Mouse (Mus musculus): ENCODE results near the gene Stard7.
"Not testable (repeated sequence)": the region's sequence is repeated elsewhere in the genome, so short reads cannot be mapped to it uniquely, and the experiment has no call there.

Stard7 gene

DNA sequence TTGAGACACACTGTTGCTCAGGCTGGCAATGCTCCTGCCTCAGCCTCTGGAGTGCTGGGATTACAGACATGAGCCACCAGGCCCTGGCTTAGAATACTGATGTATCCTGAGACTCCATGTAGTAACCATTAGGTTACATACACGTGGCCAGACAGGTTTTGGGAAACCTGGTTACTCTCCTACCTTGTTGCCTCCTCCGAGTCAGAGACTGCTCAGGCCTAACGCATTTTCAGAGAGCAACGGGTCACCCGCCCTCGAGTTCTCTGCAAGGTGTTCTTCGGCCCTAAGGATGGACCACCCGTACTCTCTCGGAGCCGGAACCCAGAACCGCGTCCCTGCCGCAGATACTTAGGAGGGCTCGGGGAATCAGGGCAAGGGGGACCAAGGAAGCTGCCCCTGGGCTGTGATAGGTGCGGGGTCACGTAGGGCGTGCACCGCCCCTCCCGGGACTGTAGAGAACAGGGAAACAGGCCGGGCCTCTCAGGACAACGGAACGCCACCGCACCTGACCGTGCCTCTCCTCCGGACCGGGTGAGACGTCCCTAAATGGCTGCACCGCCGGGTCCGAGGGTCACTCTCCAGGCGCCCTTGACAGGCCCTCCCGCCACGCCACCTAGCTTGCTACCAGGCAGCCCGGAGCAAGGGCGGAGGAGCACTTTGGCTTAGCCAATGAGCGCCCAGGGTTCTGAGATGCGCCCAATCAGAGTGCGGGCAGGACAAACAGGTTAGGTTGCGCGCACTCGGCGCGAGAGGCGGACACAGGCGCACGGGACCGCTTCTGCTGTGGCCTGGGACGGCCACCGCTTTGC, at the start of gene Stard7:
TSS of gene Stard7 (plus strand) at position 728 of the 809 bp plus-strand sequence.
- peak; percentile 97 for DNase-seq (ENCODE audit: low spot score in 2 of 2)

DNA sequence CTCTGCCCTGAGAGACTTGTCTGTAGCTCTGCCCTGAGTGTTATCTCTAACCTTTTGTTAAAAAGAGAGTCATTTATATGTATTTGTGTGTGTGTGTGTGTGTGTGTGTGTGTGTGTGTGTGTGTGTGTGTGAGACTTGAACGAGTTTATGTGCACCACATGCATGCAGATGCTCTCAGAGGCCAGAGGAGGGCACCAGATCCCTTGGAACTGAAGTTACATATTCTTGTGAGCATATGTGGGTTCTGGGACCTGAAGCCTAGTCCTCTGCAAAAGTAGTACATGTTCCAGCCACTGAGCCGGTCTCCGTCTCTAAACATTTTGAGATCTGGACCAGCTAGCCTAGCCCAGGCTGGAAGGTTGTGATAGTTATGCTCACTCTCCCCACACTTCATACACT, 44.8 kb upstream of the Stard7 start:
- DNase-seq (ENCODE audit: low spot score in 2 of 2), result no peak

DNA sequence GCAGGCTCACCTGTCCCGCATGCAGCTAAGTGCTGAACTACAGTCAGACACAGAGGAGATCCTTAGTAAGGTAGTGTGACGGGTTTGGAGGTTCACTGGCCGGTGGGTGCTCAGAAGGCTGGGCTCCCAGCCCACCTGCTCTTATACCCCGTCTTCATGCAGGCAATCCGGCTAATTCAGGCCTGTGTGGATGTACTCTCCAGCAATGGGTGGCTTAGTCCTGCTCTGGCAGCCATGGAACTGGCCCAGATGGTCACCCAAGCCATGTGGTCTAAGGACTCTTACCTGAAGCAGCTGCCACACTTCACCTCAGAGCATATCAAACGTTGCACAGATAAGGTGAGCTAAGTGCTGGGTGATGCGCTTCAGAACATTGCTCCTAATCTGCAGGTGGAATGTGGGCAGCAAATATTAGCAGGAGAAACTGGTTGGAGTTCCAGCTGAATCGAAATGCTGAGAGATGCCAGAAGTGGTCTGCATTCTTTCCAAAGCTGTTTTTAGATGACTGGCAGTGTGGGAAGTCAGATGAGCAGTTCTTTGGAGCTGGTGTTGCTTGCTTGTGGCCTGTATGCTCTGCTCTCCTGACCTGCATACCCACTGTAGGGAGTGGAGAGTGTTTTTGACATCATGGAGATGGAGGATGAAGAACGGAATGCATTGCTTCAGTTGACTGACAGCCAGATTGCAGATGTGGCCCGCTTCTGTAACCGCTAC, 32.0 kb upstream of the Stard7 start:
- DNase-seq (ENCODE audit: low spot score in 2 of 2), result no peak

DNA sequence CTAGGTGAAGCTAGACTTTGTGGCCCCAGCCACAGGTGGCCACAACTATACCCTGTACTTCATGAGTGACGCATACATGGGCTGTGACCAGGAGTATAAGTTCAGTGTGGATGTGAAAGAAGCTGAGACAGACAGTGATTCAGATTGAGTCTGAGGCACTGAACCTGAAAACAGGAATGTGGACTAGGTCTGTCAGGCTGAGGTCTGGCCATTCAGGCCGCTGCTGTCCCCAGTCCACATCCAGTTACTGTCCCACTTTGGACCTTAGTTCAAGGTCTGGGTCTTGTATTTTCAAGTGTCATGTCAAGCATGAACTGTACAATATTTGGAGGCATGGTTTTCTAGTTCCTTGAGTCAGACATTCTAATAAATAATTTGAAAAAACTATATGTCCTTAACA, 30.0 kb upstream of the Stard7 start:
- no peak for DNase-seq (ENCODE audit: low spot score in 2 of 2)

DNA sequence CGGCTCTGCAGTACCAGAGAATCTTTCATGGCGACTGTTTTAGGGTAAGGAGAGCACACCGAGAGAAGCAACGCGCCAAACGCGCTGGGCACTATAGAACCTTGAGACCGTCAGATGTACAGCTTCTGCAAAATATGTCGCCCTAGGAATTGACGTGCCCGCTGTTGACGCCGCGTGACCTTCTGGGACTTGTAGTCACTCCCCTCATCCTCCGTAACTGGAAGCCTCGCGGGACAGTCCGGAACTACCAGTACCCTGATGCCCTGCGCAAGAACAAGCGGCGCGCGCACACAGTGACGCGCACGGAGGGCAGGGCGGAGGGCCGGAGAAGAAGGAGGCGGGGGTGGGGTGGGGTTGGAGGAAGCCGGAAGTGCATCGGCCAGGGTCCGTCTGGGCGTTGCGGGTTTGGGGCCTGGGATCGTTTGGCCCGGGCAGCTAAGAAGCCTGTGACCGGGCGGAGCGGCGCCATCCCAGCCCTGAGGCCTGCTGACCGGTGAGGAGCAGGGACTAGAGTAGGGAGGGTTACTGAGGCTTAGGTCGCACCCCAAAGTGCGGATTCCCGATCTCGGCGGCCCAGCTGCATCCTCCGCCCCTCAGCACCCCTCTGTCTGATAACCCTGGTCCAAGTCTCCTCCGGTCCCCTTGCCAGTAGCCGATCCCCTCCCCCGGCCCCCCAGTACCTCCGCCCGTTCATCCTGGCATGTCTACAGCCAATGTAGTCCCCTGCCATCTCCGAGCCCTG, 22.3 kb upstream of the Stard7 start, which contains the start of the genes Ciao1 and Tmem127:
TSS of gene Ciao1 (minus strand) at position 225 of the 742 bp plus-strand sequence.
TSS of gene Tmem127 (plus strand) at position 317 of the 742 bp plus-strand sequence.
- DNase-seq (ENCODE audit: low spot score in 2 of 2), result peak; percentile 99

DNA sequence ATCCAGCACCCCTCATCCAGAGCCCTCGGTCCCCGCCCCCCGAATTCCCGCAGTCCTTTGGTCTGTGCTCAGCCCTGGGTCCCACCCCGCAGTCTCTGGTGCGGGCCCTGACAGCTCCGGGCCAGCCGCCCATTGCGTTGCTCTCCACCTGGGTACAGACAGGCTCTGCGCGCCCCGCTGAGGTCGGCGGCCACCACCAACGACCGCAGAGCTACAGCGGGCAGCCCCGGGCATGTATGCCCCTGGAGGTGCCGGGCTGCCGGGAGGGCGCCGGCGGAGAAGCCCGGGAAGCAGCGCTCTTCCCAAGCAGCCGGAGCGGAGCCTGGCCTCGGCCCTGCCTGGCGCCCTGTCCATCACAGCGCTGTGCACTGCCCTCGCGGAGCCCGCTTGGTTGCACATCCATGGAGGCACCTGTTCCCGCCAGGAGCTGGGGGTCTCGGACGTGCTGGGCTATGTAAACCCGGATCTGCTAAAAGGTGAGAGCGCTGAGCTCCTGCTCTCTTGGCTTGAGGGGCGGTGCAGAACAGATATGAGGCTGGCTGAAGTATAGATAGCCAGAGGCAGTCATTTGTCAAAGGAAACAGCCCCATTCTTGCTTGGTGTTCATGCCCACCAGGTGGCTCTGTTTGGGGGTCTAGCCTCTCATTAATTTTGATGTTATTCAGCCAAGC, 21.5 kb upstream of the Stard7 start:
- DNase-seq (ENCODE audit: low spot score in 2 of 2), result peak; percentile 44 to 59

DNA sequence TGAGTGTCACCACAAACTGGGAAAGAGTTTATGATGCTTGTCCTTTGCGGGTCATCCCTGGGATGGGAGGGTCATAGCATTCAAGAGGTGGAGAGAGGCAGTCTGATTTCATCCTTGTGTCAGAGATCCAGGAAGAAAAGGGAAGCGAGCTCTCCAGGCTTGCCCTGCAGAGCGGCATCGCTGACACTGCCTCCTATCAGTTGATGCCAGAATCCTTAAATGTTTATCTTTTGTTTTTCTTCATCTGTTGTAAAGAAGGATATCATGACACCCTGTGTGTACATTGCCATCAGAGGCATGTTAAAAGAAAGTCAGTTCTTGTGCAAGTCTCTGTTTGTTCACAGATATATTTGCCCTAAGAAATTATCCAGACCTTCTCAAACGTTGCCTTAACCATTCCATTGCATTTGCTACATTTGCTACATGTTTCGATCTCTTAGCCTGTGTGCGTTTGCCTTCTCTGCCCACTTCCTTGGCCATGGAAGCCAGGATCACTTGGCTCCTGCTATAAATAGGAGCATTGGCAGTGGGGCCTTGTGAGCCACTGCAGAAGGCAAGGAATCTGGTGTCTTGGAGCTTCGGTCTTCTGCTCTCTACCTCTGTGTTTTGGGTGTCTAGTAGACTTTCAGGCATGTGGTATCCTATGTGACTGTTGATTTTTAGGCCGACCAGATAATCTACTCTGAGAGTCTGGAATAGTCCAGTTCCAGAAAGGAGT, 19.6 kb upstream of the Stard7 start:
- DNase-seq (ENCODE audit: low spot score in 2 of 2), result no peak

DNA sequence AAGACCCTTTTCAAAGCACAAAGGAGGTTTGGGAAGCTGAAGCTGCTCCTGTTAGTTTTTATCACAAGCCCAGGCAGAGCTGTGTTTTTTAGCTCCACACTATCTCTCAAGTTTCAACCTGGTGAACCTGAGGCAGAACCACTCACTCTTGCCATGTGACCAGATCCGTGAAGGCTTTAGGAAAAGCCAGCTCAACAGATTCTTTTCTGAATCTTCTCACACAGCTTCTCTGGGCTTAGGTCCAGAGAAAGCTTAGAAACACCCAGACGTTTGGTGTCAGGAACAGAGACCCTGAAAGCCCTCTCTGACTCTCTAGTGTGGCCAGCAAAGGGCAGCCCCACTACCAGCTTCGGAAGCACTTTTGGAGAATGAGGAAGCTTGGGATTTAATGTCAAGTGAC, 18.6 kb upstream of the Stard7 start:
- DNase-seq (ENCODE audit: low spot score in 2 of 2), result no peak

DNA sequence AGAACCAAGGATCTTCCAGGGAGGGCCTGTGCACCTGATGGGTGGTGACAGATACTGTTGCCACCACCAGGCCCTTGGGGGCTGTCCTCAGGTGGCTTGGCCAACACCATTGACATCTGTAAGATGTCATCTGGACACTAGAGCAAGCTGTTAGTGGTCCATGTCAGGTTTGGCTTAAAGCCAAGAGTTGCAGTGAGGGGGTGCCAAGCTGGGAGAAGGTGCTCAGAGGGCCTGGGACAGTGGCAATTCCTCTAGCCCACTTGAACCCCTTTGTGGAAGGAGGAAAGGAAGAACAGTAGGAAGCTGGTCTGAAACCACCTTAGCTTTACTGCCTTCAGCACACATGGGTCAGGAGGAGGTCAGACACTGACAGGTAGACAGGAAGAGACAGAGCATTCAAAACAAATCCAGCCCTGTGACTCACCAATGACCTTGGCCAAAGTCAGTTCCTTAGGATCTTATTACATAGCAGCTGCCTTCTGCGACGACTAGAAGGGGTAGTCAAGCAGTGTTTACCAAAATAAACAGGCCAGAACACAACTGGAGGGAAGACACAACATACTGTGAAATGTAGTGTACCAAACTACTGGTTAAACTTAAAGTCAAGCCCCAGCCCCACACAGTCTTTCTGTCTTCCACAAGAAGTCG, 18.0 kb upstream of the Stard7 start:
- DNase-seq (ENCODE audit: low spot score in 2 of 2), result no peak

DNA sequence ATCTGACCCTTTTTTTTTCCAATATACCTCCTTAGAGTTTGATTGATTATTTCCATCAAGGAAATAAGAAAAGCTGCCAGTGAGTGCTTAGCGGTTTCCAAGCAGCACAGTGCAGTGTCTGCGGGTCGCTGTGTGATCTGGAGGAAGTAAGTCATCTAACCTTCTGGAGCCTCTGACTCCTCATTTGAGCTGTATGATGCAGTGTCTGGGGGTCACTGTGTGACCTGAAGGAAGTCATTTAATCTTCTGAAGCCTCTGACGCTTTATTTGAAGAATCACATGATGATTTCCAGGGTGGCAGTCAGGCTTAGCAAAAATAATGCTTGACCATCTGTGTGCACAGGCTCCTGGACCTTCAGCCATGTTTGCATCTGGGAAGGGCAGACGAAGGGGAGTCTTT, 17.2 kb upstream of the Stard7 start:
- DNase-seq (ENCODE audit: low spot score in 2 of 2), result no peak

DNA sequence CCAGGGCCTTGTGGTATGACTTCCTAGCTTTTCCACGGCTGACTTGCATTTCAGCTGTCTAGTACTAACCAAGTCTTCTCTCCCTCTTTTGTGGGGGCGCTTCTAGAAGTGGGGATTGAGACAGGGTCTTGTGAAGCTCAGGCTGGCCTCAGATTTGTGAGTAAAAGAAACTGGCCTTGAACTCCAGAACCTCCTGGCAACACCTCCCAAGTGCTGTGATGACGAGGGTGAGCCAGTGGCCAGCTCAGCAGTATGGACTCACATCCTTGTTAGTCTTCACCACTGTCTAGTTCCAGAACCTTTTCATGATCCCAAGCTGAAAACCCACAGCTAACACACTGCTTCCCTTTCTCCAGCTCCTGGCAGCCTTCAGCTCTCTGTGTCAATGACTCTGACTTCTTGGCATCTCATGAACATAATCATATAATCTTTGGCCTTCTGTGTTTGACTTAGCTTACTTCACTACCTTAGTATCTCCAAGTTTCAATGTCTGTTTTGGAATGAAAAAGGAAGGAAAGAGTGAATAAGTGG, 15.3 kb upstream of the Stard7 start:
- no peak for DNase-seq (ENCODE audit: low spot score in 2 of 2)

DNA sequence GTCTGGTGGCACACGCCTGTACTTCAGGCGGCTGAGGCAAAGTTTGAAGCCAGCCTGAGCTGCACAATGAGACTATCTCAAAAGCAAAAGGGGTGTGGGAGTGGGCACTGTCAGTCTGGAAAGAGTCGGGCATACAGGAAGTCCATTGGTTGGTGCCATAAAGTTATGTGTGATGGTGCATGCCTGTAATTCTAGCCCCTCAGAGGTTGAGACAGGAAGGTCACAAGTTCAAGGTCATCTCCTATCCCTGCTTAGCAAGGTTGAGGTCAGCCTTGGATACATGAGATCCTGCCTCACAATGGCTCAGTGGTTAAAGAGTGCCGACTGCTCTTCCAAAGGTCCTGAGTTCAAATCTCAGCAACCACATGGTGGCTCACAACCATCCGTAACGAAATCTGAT, 14.7 kb upstream of the Stard7 start:
- DNase-seq (ENCODE audit: low spot score in 2 of 2), result no peak

DNA sequence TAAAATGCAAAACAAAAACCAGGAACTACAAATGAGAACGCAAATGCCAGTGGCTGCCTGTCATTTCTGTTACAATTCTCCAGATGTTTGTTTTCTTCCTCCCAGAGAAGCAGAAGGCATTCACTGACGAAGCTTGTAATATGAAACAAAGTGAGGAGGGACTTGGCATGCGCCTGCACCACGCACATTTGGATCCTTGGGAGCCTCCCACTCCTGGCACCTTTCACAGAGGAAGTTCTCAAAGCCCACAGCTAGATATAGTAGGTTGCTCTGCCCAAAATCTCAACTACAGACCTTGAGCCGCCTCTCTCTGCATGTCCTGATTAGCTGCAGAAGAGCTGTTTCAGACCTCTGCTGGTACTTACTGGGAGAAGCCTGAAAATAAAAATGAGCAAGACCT, 10.7 kb upstream of the Stard7 start:
- DNase-seq (ENCODE audit: low spot score in 2 of 2), result no peak

DNA sequence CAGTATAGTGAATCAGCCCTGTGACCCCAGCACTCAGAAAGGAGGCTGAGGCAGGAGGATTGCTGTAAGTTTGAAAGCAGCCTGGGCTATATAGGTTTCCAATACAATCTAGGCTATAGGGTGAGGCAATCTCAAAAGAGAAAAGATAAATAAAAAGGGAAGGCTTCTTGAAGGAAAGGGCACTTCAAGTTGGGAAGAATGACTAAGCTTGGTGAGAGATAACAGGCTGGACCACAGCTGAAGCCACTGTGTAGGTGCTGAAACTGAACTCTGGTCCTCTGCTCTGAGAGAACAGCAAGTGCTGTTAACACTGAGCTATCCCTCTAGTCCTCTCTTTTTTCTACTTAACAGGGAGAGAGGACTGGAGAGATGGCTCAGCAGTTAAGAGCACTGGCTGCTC, 7.5 kb upstream of the Stard7 start:
- DNase-seq (ENCODE audit: low spot score in 2 of 2), result no peak

DNA sequence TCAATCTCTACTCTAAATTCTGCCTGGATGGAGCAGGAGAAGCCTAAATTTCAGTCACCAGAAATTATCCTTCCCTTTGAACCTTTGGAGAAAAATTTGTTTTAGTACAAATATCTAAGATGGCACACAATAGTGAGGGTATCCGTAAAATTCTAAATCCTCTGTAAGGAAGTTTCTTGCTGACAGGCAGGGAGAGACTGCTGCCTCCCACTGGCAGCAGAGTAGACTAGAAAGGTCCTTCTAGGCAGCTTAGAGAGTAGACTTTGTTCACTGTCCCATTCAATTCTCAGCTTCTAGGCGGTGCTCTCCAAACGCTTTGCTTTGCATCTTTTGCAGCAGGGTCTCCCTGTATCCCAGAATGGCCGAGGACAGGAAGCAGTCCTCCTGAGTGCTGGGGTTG, 2.2 kb upstream of the Stard7 start:
- no peak for DNase-seq (ENCODE audit: low spot score in 2 of 2)

DNA sequence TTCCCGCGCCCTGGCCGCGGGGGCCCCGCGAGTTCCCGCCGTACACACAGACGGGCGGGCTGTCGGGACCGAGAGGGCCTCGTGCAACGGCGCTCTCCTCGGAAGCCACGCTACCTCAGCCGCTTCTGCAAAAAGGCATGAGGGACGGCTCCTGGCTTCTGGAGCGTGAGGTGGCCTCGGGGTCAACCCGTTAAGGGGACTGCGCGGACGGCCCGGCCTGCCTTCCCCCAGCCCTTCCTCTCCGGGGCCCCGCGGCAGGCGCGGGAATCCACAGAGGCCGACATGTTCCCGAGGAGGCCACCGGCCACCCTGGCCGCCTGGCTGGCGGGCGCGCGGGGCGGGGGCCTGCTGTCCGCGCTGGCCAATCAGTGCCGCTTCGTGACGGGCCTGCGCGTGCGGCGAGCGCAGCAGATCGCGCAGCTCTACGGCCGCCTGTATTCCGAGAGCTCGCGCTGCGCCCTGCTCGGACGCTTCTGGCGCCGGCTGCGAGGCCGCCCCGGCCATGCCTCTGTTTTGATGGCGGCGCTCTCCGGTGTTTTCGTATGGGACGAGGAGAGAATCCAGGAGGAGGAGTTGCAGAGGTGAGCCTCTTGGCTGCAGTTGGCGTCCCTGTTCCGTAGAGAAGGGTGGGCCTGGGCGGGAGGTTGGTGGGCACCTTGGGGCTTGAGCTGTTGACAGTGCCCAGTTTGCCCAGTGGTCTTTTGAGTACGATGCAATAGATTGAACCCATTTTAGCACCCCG, 453 bp downstream of the Stard7 start:
- DNase-seq (ENCODE audit: low spot score in 2 of 2), result peak; percentile 87

DNA sequence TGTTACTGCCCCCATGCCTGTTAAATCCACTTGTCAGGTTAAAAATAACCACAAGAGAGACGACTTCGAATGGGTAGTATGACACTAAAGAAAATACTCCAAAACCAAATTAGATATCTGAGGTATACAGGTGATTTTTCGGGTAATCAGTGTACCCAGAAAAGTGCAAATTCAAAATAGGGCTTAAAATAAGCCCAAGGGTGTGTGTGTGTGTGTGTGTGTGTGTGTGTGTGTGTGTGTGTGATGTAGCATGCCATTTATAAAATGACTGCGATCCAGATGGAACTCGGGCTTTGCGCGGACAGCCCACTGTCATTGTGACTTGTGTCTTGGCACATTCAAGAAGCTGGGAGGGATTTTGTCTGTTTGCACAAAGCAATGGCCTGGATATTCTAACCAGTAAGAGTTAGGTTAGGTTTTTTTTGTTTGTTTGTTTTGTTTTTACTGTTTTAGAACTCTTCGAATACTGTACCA, 1.1 kb downstream of the Stard7 start:
- DNase-seq (ENCODE audit: low spot score in 2 of 2), result no peak

DNA sequence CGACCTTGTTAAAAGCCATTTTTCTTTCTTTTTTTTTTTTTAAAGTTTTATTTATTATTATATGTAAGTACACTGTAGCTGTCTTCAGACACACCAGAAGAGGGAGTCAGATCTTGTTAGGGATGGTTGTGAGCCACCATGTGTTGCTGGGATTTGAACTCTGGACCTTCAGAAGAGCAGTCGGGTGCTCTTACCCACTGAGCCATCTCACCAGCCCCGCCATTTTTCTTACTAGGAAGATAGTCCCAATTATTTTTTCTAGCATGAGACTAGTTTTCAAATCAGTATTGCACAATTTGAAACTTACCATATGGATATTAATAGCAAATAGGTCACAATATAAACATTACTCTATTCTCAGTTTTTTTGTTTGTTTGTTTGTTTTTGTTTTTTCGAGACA, 2.0 kb downstream of the Stard7 start:
- DNase-seq (ENCODE audit: low spot score in 2 of 2), result not testable (repeated sequence)

DNA sequence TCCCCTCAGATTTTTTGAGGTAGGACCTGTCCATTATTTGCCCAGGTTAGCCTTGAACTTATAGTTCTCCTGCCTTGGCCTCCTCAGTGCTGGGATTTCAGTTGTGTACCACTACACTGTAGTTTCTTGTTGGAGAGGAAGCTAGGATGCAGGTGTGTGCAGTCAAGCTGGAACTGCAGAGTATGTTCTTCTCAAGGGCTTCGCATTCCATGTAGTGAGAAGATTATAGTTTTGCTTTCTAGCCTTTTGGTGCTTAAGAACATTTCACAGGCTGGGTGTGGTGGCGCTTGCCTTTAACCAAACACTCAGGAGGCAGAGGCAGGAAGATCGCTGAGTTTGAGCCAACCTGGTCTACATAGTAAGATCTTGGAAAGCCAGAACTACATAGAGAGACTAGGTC, 2.8 kb downstream of the Stard7 start:
- peak in 1 of 2 experiments; percentile 17 for DNase-seq (ENCODE audit: low spot score in 2 of 2)

DNA sequence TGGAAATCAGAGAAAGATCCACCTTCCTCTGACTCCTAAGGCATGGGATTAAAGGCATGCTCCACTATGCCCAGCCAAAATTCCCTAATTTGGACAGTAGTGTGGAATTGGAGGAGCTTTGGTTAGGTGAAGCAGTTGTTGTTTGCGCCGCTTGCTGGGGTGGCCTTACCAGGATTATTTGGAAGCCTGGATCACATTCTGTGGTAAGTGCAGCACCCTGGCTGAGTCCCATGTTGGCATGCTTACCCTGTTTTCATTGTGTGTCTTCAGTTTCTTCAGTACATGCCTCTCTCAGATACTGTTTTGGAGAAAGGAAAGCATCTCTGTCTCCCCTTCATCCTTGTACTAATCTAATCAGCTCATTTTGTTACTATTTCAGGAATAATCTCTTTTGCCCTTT, 4.6 kb downstream of the Stard7 start:
- DNase-seq (ENCODE audit: low spot score in 2 of 2), result no peak

Data from spleen, postnatal 36 days (tissue).